Mouse (Mus musculus) megakaryocyte, embryonic 14.5 days (primary cell): ENCODE measurements around the gene Myh1. TPM values are rescaled to one million over a fixed set of nuclear protein-coding genes. Genes with fewer than 3 reads are reported as not detected.

ENCODE experiments used
- H3K27me3 ChIP-seq: replicated peaks from 2 replicates; pipeline ENCODE3; 2012; ENCODE audit warnings: inconsistent platforms
- H3K36me3 ChIP-seq: replicated peaks from 2 replicates; pipeline ENCODE3; 2012; ENCODE audit warnings: low read length, inconsistent platforms, mixed read lengths
- H3K4me1 ChIP-seq: 2 replicates; pipeline ENCODE4 v1.6.1; 2012; ENCODE audit warnings: inconsistent platforms
- H3K4me3 ChIP-seq: replicated peaks from 2 replicates; pipeline ENCODE3; 2012; ENCODE audit warnings: moderate library complexity, mild to moderate bottlenecking, inconsistent platforms
- H3K9me3 ChIP-seq: 2 replicates; pipeline ENCODE4 v1.6.1; 2012; ENCODE audit warnings: inconsistent platforms
- FLI1 ChIP-seq: IDR thresholded peaks from 2 replicates; pipeline ENCODE4 v1.6.1; 2012; ENCODE audit warnings: low read length, inconsistent platforms, mixed read lengths
- GATA1 ChIP-seq: IDR thresholded peaks from 3 replicates; pipeline ENCODE4 v1.6.1; 2012; ENCODE audit warnings: mixed read lengths, low read length, inconsistent platforms, borderline replicate concordance
- polyA plus RNA-seq: library from polyadenylated mRNA; stranded (reverse); fragments of >175 nt; gene quantifications from 2 replicates; pipeline ENCODE4 v1.2.3, GENCODE M21; 2012; ENCODE audit warnings: low replicate concordance; ENCODE audit not compliant: insufficient read depth

Myh1 gene
- polyA plus RNA-seq, 1 experiment = not detected

GRCm38 (mm10) chr11:67228731-67229130 is 28.9 kb downstream of the Myh1 start:
- Histone ChIP-seq H3K4me1 (no peaks in the 10 kb centered on the region), H3K4me3 (no peak overlapping the region), H3K9me3 (0 out of 2 replicates have a peak, but pooled peaks cover 5% of the 10 kb centered on the region), H3K27me3 (no peaks in the 10 kb centered on the region), H3K36me3 (no peaks in the 10 kb centered on the region)
- TF ChIP-seq GATA1 (no peak), FLI1 (no peak)

GRCm38 (mm10) chr11:67229166-67229565 is 29.3 kb downstream of the Myh1 start:
- Histone ChIP-seq H3K4me3 (no peak overlapping the region), H3K36me3 (no peaks in the 10 kb centered on the region), H3K4me1 (no peaks in the 10 kb centered on the region), H3K27me3 (no peaks in the 10 kb centered on the region), H3K9me3 (0 out of 2 replicates have a peak, but pooled peaks cover 5% of the 10 kb centered on the region)
- no peak for TF ChIP-seq FLI1
- no peak for TF ChIP-seq GATA1

GRCm38 (mm10) chr11:67229946-67230345 is 30.1 kb downstream of the Myh1 start:
- TF ChIP-seq GATA1 (no peak), FLI1 (no peak)

GRCm38 (mm10) chr11:67235639-67236358 is 35.9 kb downstream of the Myh1 start:
- no peaks in the 10 kb centered on the region for H3K36me3 ChIP-seq
- 0 out of 2 replicates have a peak, but pooled peaks cover 5% of the 10 kb centered on the region for H3K9me3 ChIP-seq
- TF ChIP-seq FLI1 (no peak), GATA1 (no peak)
- no peaks in the 10 kb centered on the region for H3K4me1 ChIP-seq
- H3K4me3 ChIP-seq = no peak overlapping the region
- H3K27me3 ChIP-seq = no peaks in the 10 kb centered on the region

More at GRCm38 (mm10) chr11:67229946-67230345, 30.1 kb downstream of the Myh1 start:
- Histone ChIP-seq H3K9me3 (0 out of 2 replicates have a peak, but pooled peaks cover 5% of the 10 kb centered on the region), H3K4me1 (no peaks in the 10 kb centered on the region), H3K27me3 (no peaks in the 10 kb centered on the region), H3K4me3 (no peak overlapping the region), H3K36me3 (no peaks in the 10 kb centered on the region)

GRCm38 (mm10) chr11:67236799-67237198 is 36.9 kb downstream of the Myh1 start:
- Histone ChIP-seq H3K9me3 (0 out of 2 replicates have a peak, but pooled peaks cover 5% of the 10 kb centered on the region), H3K4me1 (no peaks in the 10 kb centered on the region), H3K4me3 (no peak overlapping the region), H3K36me3 (no peaks in the 10 kb centered on the region), H3K27me3 (no peaks in the 10 kb centered on the region)
- TF ChIP-seq GATA1 (no peak), FLI1 (no peak)

- no peaks in the 10 kb centered on the region for H3K36me3 ChIP-seq
- no peak within 1 kb of the TSS for H3K4me3 ChIP-seq
- H3K4me1 ChIP-seq = no peaks in the 10 kb centered on the region
- H3K9me3 ChIP-seq = 0 out of 2 replicates have a peak, but pooled peaks cover under 1% of the 10 kb centered on the region
- TF ChIP-seq FLI1 (no peak), GATA1 (no peak)
- H3K27me3 ChIP-seq = no peaks in the 10 kb centered on the region
These were observed 37.7 kb downstream of the Myh1 start, which contains the start of gene Myh4 for GRCm38 (mm10) chr11:67237481-67238079. Gene Myh4 (plus strand): TSS chr11:67238029.

- TF ChIP-seq GATA1 = no peak
- no peak for TF ChIP-seq FLI1
- Histone ChIP-seq H3K4me3 (no peak overlapping the region), H3K9me3 (no peaks in the 10 kb centered on the region), H3K36me3 (no peaks in the 10 kb centered on the region), H3K27me3 (no peaks in the 10 kb centered on the region), H3K4me1 (no peaks in the 10 kb centered on the region)
These were observed 41.2 kb downstream of the Myh1 start for GRCm38 (mm10) chr11:67241051-67241450.

- Histone ChIP-seq H3K9me3 (no peaks in the 10 kb centered on the region), H3K4me1 (no peaks in the 10 kb centered on the region), H3K36me3 (no peaks in the 10 kb centered on the region), H3K27me3 (no peaks in the 10 kb centered on the region), H3K4me3 (no peak overlapping the region)
- TF ChIP-seq GATA1 (no peak), FLI1 (no peak)
These were observed 53.8 kb downstream of the Myh1 start for GRCm38 (mm10) chr11:67253691-67254090.

- TF ChIP-seq GATA1 = no peak
- no peak for TF ChIP-seq FLI1
- Histone ChIP-seq H3K36me3 (no peaks in the 10 kb centered on the region), H3K27me3 (no peaks in the 10 kb centered on the region), H3K4me3 (no peak overlapping the region), H3K9me3 (no peaks in the 10 kb centered on the region), H3K4me1 (no peaks in the 10 kb centered on the region)
These were observed 57.2 kb downstream of the Myh1 start for GRCm38 (mm10) chr11:67257048-67257447.

- Histone ChIP-seq H3K27me3 (no peaks in the 10 kb centered on the region), H3K36me3 (no peaks in the 10 kb centered on the region), H3K4me3 (no peak overlapping the region), H3K4me1 (no peaks in the 10 kb centered on the region), H3K9me3 (no peaks in the 10 kb centered on the region)
- TF ChIP-seq FLI1 (no peak), GATA1 (no peak)
These were observed 61.1 kb downstream of the Myh1 start for GRCm38 (mm10) chr11:67260956-67261355.

Other genes starting within 250 kb of the Myh1 start
- not detected in 2 replicates for gene Tmem238l, start 243.4 kb upstream of the Myh1 start, polyA plus RNA-seq
- 1.8 TPM in 1 of 2 replicates, not detected in the other for gene Tmem220, start 174.9 kb upstream of the Myh1 start, polyA plus RNA-seq
- gene Adprm, start 147.5 kb upstream of the Myh1 start, polyA plus RNA-seq = 0.82 TPM in 1 of 2 replicates, not detected in the other
- 1.2 TPM in 1 of 2 replicates, not detected in the other for gene Sco1, start 147.4 kb upstream of the Myh1 start, polyA plus RNA-seq
- gene Myh3, start 121.8 kb upstream of the Myh1 start, polyA plus RNA-seq = not detected in 2 replicates
- not detected in 2 replicates for gene Myh2, start 29.0 kb upstream of the Myh1 start, polyA plus RNA-seq
- gene Myh4, start 38.0 kb downstream of the Myh1 start, polyA plus RNA-seq = not detected in 2 replicates
- 0.54 TPM in 1 of 2 replicates, not detected in the other for gene Myh8, start 77.1 kb downstream of the Myh1 start, polyA plus RNA-seq
- gene Myh13, start 121.6 kb downstream of the Myh1 start, polyA plus RNA-seq = not detected in 2 replicates